11 mouse cellular contexts compared by ENCODE assay signal in genomic region chr13:64267151-64267550, GRCm38 (mm10). TPM values are rescaled to one million over a fixed set of nuclear protein-coding genes. Genes with fewer than 3 reads are reported as not detected.
DNase-seq lines count a peak whose midpoint lies in the region; ATAC-seq and TF ChIP-seq lines count a peak whose summit lies in the region.
"Had no signal": no experiment of that assay in that cellular context is flagged by ENCODE, and none has a peak within 500 bp of the region (broad histone marks: within the 10 kb centered on the region; RNA-seq: fewer than 3 reads in every experiment).

No protein-coding gene starts in this region.

- ATAC-seq in heart, embryonic 11.5 days (replicated peaks; ENCODE audit: insufficient number of reproducible peaks, low FRiP score, low TSS enrichment) = peak; percentile 39; the same call in 1 of the 2 replicates
- peak; percentile 52; the same call in 1 of the 2 replicates for ATAC-seq in lung, embryonic 15.5 days (ENCODE audit: borderline replicate concordance, extremely low read depth, low FRiP score, low TSS enrichment)
- ATAC-seq in midbrain, postnatal 0 days (ENCODE audit: low FRiP score) = peak; percentile 60; the same call in 1 of the 2 replicates
- ATAC-seq: forebrain, embryonic 14.5 days had no signal

- no peak overlapping the region for H3K27ac ChIP-seq in heart, embryonic 11.5 days (ENCODE audit: low read depth, low read length)
- no peak overlapping the region for H3K27ac ChIP-seq in heart, adult 2 months
- H3K27ac ChIP-seq in lung, embryonic 15.5 days = no peak overlapping the region
- H3K27ac ChIP-seq in midbrain, postnatal 0 days (ENCODE audit: low read depth, low read length) = no peak overlapping the region

- H3K36me3 ChIP-seq in heart, embryonic 11.5 days (ENCODE audit: control insufficient read depth, insufficient read depth, low read length) = no peaks in the 10 kb centered on the region
- H3K36me3 ChIP-seq in heart, adult 2 months (ENCODE audit: control insufficient read depth, insufficient read depth, low read length) = no peaks in the 10 kb centered on the region
- H3K36me3 ChIP-seq in lung, embryonic 15.5 days = no peaks in the 10 kb centered on the region
- H3K36me3 ChIP-seq in midbrain, postnatal 0 days (ENCODE audit: insufficient read depth, low read length) = no peaks in the 10 kb centered on the region

- no peak overlapping the region for H3K4me3 ChIP-seq in heart, embryonic 11.5 days (ENCODE audit: low read depth, low read length)
- H3K4me3 ChIP-seq in heart, adult 2 months = no peak overlapping the region
- H3K4me3 ChIP-seq in lung, embryonic 15.5 days = no peak overlapping the region
- H3K4me3 ChIP-seq in lung, adult 2 months (replicated peaks; ENCODE audit: extremely low read depth, low read depth, low read length) = no peak overlapping the region
- H3K4me3 ChIP-seq in midbrain, postnatal 0 days (ENCODE audit: low read depth, low read length) = no peak overlapping the region

- no peak for TF ChIP-seq POLR2A in heart, adult 2 months (IDR thresholded peaks at IDR 0.05; ENCODE audit: insufficient read depth, low read depth, low read length)
- no peak for TF ChIP-seq POLR2A in lung, adult 2 months (IDR thresholded peaks at IDR 0.05; ENCODE audit: borderline replicate concordance, extremely low read depth, low read depth, low read length)
- no peak for TF ChIP-seq POLR2A in brain, embryonic 14.5 days (IDR thresholded peaks at IDR 0.05; ENCODE audit: borderline replicate concordance, extremely low read depth, insufficient read depth, insufficient read length, poor library complexity, severe bottlenecking)

- DNase-seq in heart, adult 2 months = no peak
- no peak for DNase-seq in lung, adult 2 months
- peak; percentile 31 for DNase-seq in brain, embryonic 14.5 days (ENCODE audit: low read depth)
- no peak for DNase-seq in midbrain, postnatal 0 days (ENCODE audit: low spot score)
- DNase-seq in ovary, postnatal 10 days (ENCODE audit: low spot score) = no peak
- no peak for DNase-seq in frontal cortex, postnatal 14 days (ENCODE audit: low spot score in 2 of 2)
- DNase-seq: cerebellum, postnatal 36 days; thymus, postnatal 4 days had no signal

- peaks cover 2% of the 10 kb centered on the region; the same call in 1 of the 2 replicates for H3K79me2 ChIP-seq in heart, adult 2 months (replicated peaks; ENCODE audit: control insufficient read depth, insufficient read depth, low read length)

- intact Hi-C loops in heart, adult 2 months (cut with DNase I) = no loop called here

- no peak for TF ChIP-seq CTCF in heart, adult 2 months (IDR thresholded peaks at IDR 0.05)
- TF ChIP-seq CTCF in lung, adult 2 months (IDR thresholded peaks at IDR 0.05; ENCODE audit: insufficient read depth, low read length) = no peak
- TF ChIP-seq CTCF in brain, embryonic 14.5 days (IDR thresholded peaks at IDR 0.05; ENCODE audit: borderline replicate concordance, extremely low read depth, insufficient read depth, insufficient read length) = no peak
- TF ChIP-seq CTCF in midbrain, postnatal 0 days (IDR thresholded peaks at IDR 0.05) = no peak

- peaks cover 4% of the 10 kb centered on the region for H3K4me1 ChIP-seq in heart, embryonic 11.5 days (ENCODE audit: control insufficient read depth, insufficient read depth, low read length)
- H3K4me1 ChIP-seq in heart, adult 2 months (ENCODE audit: control insufficient read depth, insufficient read depth, low read length) = no peaks in the 10 kb centered on the region
- peaks cover 7% of the 10 kb centered on the region for H3K4me1 ChIP-seq in lung, embryonic 15.5 days
- H3K4me1 ChIP-seq in lung, adult 2 months (ENCODE audit: control insufficient read depth, insufficient read depth, low read length) = no peaks in the 10 kb centered on the region
- no peaks in the 10 kb centered on the region for H3K4me1 ChIP-seq in midbrain, postnatal 0 days (ENCODE audit: insufficient read depth, low read length)

- no peaks in the 10 kb centered on the region for H3K9me3 ChIP-seq in heart, embryonic 11.5 days (replicated peaks; ENCODE audit: control insufficient read depth, low read length)
- no peaks in the 10 kb centered on the region for H3K9me3 ChIP-seq in lung, embryonic 15.5 days
- H3K9me3 ChIP-seq in midbrain, postnatal 0 days (ENCODE audit: low read length) = no peaks in the 10 kb centered on the region

- 25% methylated on average over 9 of the region's 9 CpGs for WGBS in heart, embryonic 11.5 days (ENCODE audit: insufficient replicate concordance)
- 56% methylated on average over 9 of the region's 9 CpGs for WGBS in heart, adult 2 months
- WGBS in lung, embryonic 15.5 days = 20% methylated on average over 9 of the region's 9 CpGs
- WGBS in lung, adult 2 months = 38% methylated on average over 9 of the region's 9 CpGs
- 13% methylated on average over 9 of the region's 9 CpGs for WGBS in midbrain, postnatal 0 days

- H3K4me2 ChIP-seq in heart, embryonic 11.5 days = peak overlapping the region; percentile 24; the same call in 1 of the 2 replicates
- H3K4me2 ChIP-seq in lung, embryonic 15.5 days = no peak overlapping the region
- no peak overlapping the region for H3K4me2 ChIP-seq in midbrain, postnatal 0 days (ENCODE audit: low read depth, low read length, poor library complexity, severe bottlenecking)

- TF ChIP-seq EP300 in heart, adult 2 months (IDR thresholded peaks at IDR 0.05; ENCODE audit: insufficient read depth, low read depth, low read length) = no peak

- H3K27me3 ChIP-seq in heart, embryonic 11.5 days (ENCODE audit: control insufficient read depth, insufficient read depth, low read length) = no peaks in the 10 kb centered on the region
- no peaks in the 10 kb centered on the region for H3K27me3 ChIP-seq in heart, adult 2 months (ENCODE audit: control insufficient read depth, insufficient read depth, low read length)
- no peaks in the 10 kb centered on the region for H3K27me3 ChIP-seq in lung, embryonic 15.5 days
- H3K27me3 ChIP-seq in midbrain, postnatal 0 days (ENCODE audit: insufficient read depth, low read length) = no peaks in the 10 kb centered on the region

- no peak overlapping the region for H3K9ac ChIP-seq in heart, embryonic 11.5 days (ENCODE audit: low read depth, low read length)
- no peak overlapping the region for H3K9ac ChIP-seq in heart, adult 2 months (ENCODE audit: low read depth, low read length)
- no peak overlapping the region for H3K9ac ChIP-seq in lung, embryonic 15.5 days
- H3K9ac ChIP-seq in midbrain, postnatal 0 days (replicated peaks; ENCODE audit: low read length, poor library complexity, severe bottlenecking) = no peak overlapping the region

RNA-seq across cellular contexts. Expression of gene Cdc14b, which starts 7.9 kb away (rescaled TPM):
- 21.6 and 29.5 TPM in 2 replicates for polyA plus RNA-seq in heart, embryonic 11.5 days (2014; fragmentation: Nextera tagmentation; extraction: Ambion mirVana)
- total RNA-seq in heart, adult 2 months (2021) = 1 to 10 TPM; 8.7 to 8.8 TPM
- polyA plus RNA-seq in heart, adult 2 months (2012; rRNA removed) = 8.2 and 19.8 TPM in 2 replicates
- polyA plus RNA-seq in lung, embryonic 15.5 days (2015; fragmentation: Nextera tagmentation; extraction: Ambion mirVana) = 12.4 and 13.5 TPM in 2 replicates
- polyA plus RNA-seq in lung, adult 2 months (2012; rRNA removed) = 4.2 and 6.6 TPM in 2 replicates
- polyA plus RNA-seq in brain, embryonic 14.5 days (2012; rRNA removed) = 6.1 and 6.7 TPM in 2 replicates
- total RNA-seq in midbrain, postnatal 0 days (2014; rRNA removed) = 4.2 and 4.6 TPM in 2 replicates
- 0.72 and 1.2 TPM in 2 replicates for polyA plus RNA-seq in midbrain, postnatal 0 days (2015; fragmentation: Nextera tagmentation; extraction: Ambion mirVana)

RNA-seq across cellular contexts. Expression of gene Aaed1, which starts 45.4 kb away (rescaled TPM):
- 68.4 and 71.4 TPM in 2 replicates for polyA plus RNA-seq in heart, embryonic 11.5 days (2014; fragmentation: Nextera tagmentation; extraction: Ambion mirVana)
- 10 to 100 TPM; 55.7 to 65.7 TPM for total RNA-seq in heart, adult 2 months (2021)
- polyA plus RNA-seq in heart, adult 2 months (2012; rRNA removed) = 19.6 and 28.4 TPM in 2 replicates
- 56.5 and 60.2 TPM in 2 replicates for polyA plus RNA-seq in lung, embryonic 15.5 days (2015; fragmentation: Nextera tagmentation; extraction: Ambion mirVana)
- polyA plus RNA-seq in lung, adult 2 months (2012; rRNA removed) = 17.8 and 18.0 TPM in 2 replicates
- polyA plus RNA-seq in brain, embryonic 14.5 days (2012; rRNA removed) = 4.7 and 5.8 TPM in 2 replicates
- total RNA-seq in midbrain, postnatal 0 days (2014; rRNA removed) = 12.3 and 12.6 TPM in 2 replicates
- 12.0 and 13.5 TPM in 2 replicates for polyA plus RNA-seq in midbrain, postnatal 0 days (2015; fragmentation: Nextera tagmentation; extraction: Ambion mirVana)
